Mouse (Mus musculus) embryonic stem cell, embryonic (primary cell): Measurements from ENCODE around the gene Olfr1136.

Source experiments
- CTCF ChIA-PET, 4 experiments: fragments of 300-600 bp in 2 of 4; fragments of 350-600 bp in 2 of 4; sonication (Branson Sonifier 250); formaldehyde crosslinking; loops; one replicate each; lab custom pipeline; 2022; ENCODE audit warnings: inconsistent platforms in 2 of 4; lab: Charles Lee
- POLR2A ChIA-PET, 4 experiments: fragments of 300-600 bp in 2 of 4; fragments of 350-600 bp in 2 of 4; sonication (Branson Sonifier 250); formaldehyde crosslinking; loops; one replicate each; lab custom pipeline; 2022; ENCODE audit warnings: antibody characterized with exemption in 4 of 4, inconsistent platforms in 1 of 4; lab: Charles Lee

The Olfr1136 gene

DNA sequence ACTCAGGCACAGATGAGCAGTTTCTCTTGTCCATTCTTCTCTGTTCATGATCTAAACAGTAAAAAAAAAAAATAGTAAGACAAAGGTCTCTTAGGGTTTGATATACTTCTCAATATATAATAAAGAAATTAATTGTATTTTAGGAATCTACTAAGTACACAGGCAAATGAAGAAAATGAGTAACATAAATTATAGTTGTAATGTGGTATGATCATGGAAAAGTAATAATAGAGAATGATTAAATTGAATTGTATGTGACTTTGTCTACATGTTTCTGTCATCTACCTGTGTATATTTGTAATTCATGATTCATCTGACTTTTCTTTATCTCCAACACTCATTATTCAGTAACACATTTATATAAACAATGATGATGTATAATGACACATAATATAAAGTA lies at the start of gene Olfr1136:
Gene Olfr1136, minus strand, starts transcription at position 101 of the 400 bp plus-strand sequence.
- ChIA-PET CTCF (no interaction called here), POLR2A (no interaction called here)

DNA sequence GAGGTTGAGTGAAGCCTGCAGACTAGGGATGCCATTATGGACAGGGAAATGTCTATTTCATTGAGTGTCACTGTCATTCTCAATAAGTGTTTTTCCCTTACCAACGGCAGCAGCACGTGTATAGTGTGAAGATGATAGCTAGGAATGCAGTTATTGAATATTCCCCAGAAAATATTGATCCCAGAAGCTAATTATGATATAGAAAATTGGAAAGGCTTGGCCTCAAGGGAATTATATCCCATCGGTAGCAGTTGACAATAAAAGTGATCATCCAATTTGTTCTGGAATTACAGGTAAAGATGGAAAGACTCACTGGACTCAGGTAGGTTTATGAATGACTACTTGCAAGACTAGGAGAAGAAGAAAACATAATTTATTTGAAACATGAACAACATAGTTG lies 49.7 kb upstream of the Olfr1136 start, which contains the start of gene Olfr1140:
Gene Olfr1140, plus strand, starts transcription at position 301 of the 400 bp plus-strand sequence.
- CTCF ChIA-PET: no interaction called here
- POLR2A ChIA-PET: no interaction called here

DNA sequence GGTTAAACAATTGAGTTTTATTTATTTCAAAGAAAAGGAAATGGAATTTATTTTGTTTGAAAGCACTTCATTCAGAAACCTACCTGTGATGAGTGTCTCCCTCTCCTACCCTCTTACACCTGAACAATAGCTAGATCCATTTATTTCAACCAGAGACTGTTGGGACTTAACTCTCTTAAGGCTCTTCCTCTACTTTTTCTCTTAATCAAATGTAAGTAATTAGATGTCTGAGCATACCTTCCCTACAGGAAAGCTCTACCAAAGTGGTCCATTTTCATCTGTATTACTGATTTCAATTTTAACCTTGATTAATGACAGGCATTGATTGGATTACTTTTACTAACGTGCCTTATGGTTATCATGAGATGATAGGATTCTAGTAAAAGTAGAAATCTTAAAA lies 46.1 kb upstream of the Olfr1136 start, which contains the start of gene Olfr1138:
Gene Olfr1138, minus strand, starts transcription at position 101 of the 400 bp plus-strand sequence.
- CTCF ChIA-PET: no interaction called here
- POLR2A ChIA-PET: no interaction called here

GRCm38 (mm10) chr2:87713079-87713478 lies 19.3 kb upstream of the Olfr1136 start, which contains the start of gene Olfr1137:
TSS of gene Olfr1137 (minus strand) at chr2:87713179.
- POLR2A ChIA-PET: no interaction called here
- CTCF ChIA-PET: no interaction called here

DNA sequence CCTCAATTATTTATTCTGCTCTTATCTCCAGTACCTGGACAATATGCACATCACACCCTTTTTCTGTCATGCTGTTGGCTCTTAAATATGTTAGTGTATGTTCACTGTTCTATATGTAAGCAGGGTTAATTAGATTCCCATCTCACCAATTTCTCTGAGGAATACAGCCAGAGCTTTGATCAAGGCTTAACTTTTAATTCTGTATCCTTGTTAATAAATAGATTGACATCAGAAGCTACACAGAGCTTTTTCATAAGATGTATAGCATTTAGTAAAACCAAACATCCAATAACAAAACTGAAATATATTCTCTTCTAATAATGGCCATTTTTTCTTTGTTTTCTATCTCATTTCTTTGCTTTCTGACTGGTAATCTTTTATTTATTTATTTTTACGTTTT lies 20.2 kb downstream of the Olfr1136 start, which contains the start of gene Olfr1135:
Gene Olfr1135, minus strand, starts transcription at position 101 of the 400 bp plus-strand sequence.
- ChIA-PET POLR2A (no interaction called here), CTCF (no interaction called here)

- POLR2A ChIA-PET: no interaction called here
Measured at GRCm38 (mm10) chr2:87658360-87658759, 35.4 kb downstream of the Olfr1136 start, which contains the start of gene Olfr1134. TSS of gene Olfr1134 (minus strand) at chr2:87658460.

DNA sequence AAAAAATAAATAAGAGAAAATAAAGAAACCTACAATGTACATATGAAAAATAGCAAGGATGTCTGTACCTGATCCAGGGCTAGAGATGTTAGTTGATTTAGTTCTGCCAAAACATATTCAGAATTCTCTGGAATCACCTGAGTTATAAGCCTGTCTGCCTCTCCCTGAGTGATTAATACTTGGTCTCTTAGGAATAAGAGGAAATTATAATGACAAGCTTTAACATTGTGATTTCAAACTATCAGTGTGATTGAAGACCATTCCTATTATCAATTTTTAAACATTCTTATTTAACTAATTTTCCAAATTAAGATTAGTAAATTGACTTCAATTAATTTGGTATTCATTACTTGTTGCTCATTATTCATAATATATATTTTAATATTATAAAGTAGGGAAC lies 46.5 kb downstream of the Olfr1136 start, which contains the start of gene Olfr1133:
Gene Olfr1133, minus strand, starts transcription at position 101 of the 400 bp plus-strand sequence.
- CTCF ChIA-PET: no interaction called here

More at GRCm38 (mm10) chr2:87658360-87658759, 35.4 kb downstream of the Olfr1136 start, which contains the start of gene Olfr1134:
- CTCF ChIA-PET: no interaction called here

More for the DNA sequence above, 46.5 kb downstream of the Olfr1136 start, which contains the start of gene Olfr1133:
- POLR2A ChIA-PET: no interaction called here
